1 mouse cellular context compared by ENCODE assay signal in genomic region chr15:97810399-97810798, GRCm38 (mm10).
TF ChIP-seq lines count a peak whose summit lies in the region.

No protein-coding gene starts in this region.

TF ChIP-seq in CH12.LX, 34 proteins besides CTCF, POLR2A, EP300 and RAD21 (continued from another document):
- no peak for TF ChIP-seq GABPA (IDR thresholded peaks at IDR 0.05; ENCODE audit: insufficient replicate concordance, low read depth, low read length)
